Mouse (Mus musculus) E14TG2a.4 (cell line): ENCODE data around the gene Clca3a1.
"Not testable (repeated sequence)": the region's sequence is repeated elsewhere in the genome, so short reads cannot be mapped to it uniquely, and the experiment has no call there.

Source experiments
- H3K27me3 ChIP-seq: 2 replicates; pipeline ENCODE4 v1.6.1; 2014; ENCODE audit warnings: low read length, control low read depth; ENCODE audit not compliant: insufficient read depth
- H3K36me3 ChIP-seq: 2 replicates; pipeline ENCODE4 v1.6.1; 2014; ENCODE audit warnings: low read length, control low read depth; ENCODE audit not compliant: insufficient read depth
- H3K4me1 ChIP-seq: replicated peaks from 2 replicates; pipeline ENCODE4 v1.6.1; 2014; ENCODE audit warnings: low read depth, low read length, control low read depth
- H3K4me3 ChIP-seq: replicated peaks from 2 replicates; pipeline ENCODE4 v1.5.1; 2014; ENCODE audit warnings: mild to moderate bottlenecking, low read length
- H3K9me3 ChIP-seq: 2 replicates; pipeline ENCODE4 v1.6.1; 2014; ENCODE audit warnings: low read length, control low read depth
- CTCF ChIP-seq: conservative IDR thresholded peaks from 2 replicates; pipeline ENCODE4 v1.5.1; 2014; ENCODE audit warnings: low read length
- NANOG ChIP-seq: IDR thresholded peaks from 2 replicates; pipeline ENCODE4 v1.6.1; 2014; ENCODE audit warnings: borderline replicate concordance, low read length, mixed read lengths
- POU5F1 ChIP-seq: IDR thresholded peaks from 2 replicates; pipeline ENCODE4 v1.6.1; 2014; ENCODE audit warnings: low read length, borderline replicate concordance

Gene Clca3a1

DNA sequence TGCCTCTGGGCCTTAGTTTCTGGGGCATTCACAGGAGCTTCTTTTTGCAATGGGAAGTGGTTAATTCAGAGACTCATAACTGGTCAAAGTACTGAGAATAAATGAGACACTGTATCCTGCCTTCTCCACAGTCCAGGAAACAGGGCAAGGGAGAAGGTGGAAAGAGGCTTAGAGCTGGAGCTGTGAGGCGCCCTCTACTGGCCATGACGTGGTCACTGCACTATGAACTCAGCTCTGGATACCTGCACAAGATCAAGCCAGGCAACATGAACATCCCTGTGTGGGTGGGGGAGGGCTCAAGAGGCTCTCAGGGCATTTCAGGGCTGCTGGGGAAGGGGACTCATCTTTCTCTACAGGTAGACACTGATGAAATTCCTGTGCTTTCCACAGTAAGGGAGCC lies 7.7 kb downstream of the Clca3a1 start:
- TF ChIP-seq POU5F1 (no peak), CTCF (peak; percentile 60), NANOG (no peak)
- peaks cover 8% of the 10 kb centered on the region for H3K9me3 ChIP-seq
- no peaks in the 10 kb centered on the region for H3K36me3 ChIP-seq
- H3K27me3 ChIP-seq, result no peaks in the 10 kb centered on the region
- H3K4me3 ChIP-seq, result no peak overlapping the region
- H3K4me1 ChIP-seq, result no peaks in the 10 kb centered on the region

DNA sequence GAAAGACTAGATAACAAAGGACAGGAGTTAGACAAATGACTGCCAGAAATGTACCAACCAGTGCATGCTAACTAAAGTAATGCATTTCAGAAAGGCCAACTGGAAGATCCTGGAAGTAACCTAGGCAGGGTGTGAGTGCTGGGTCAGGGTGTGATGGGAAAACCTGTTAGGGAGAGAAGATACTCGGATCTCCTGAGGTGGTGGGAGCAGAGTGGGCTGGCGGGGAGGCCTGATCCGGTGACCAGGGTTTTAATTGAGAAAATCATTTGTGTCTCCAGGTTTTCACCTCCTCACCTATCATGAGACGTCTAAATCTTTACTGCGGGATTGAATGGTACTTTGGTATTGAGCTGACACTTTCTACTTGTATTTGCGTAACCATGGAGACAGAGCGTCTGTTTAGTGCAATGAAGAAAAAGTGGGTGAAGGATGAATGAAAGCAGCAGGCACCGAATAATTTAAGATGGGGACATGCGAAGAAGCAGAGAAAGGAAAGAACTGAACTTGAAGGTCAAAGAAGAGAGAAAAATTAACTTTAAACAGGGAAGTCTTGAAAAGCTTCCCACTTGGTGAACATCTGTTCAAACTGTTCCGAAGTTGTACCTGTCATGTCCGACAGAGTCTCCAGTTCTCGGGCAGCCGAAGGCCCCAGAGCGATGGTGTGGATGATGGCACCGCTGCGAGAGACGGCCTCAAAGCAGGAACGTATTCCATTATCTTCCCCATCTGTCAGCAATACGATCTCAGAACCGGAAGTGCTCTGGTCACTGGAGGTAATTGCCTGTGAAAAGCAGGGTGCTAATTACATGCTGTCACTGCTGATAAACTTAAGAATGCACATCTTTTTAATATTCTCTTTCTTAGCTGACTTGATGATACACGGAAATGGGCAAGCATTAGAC lies 11.5 kb downstream of the Clca3a1 start:
- H3K27me3 ChIP-seq, H3K4me3 ChIP-seq, H3K36me3 ChIP-seq, H3K4me1 ChIP-seq: not testable (repeated sequence)
- peaks cover 11% of the 10 kb centered on the region for H3K9me3 ChIP-seq

DNA sequence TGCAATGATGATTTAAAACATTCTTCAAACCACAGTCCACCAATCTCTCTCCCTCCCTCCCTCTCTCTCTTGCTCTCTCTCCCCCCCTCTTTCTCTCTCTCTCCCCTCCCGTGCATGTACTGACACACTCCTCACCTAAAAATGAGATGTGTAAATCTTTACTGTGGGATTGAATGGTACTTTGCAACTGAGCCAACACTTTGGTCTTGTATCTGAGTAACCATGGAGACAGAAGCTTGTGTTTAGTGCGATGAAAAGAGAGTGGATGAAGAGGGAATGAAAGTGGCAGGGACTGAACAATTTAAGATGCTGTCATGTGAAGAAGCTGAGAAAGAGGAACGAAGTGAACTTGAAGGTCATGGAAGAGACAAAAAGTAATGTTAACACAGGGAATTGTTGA lies 13.1 kb downstream of the Clca3a1 start:
- H3K27me3 ChIP-seq, H3K9me3 ChIP-seq, H3K4me3 ChIP-seq, H3K4me1 ChIP-seq, H3K36me3 ChIP-seq: not testable (repeated sequence)

DNA sequence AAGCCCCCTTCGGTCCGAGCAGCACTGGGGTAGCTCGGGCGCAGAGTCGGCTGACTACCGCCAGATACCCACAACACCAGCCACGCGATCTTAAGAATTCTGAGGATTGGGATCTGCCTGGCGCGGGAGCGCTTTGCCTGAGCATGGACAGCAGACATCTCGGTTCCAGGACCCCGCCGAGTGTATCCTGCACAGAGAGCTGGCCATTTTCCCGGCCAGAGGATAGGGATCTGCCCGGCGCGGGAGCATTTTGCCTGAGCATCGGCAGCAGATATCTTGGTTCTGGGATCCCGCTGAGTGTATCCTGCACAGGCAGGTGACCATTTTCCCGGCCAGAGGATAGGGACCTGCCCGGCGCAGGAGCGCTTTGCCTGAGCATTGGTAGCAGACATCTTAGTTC lies 22.4 kb downstream of the Clca3a1 start:
- H3K9me3 ChIP-seq, H3K4me1 ChIP-seq, H3K36me3 ChIP-seq, H3K27me3 ChIP-seq: not testable (repeated sequence)
- H3K4me3 ChIP-seq, result peak overlapping the region; percentile 79

DNA sequence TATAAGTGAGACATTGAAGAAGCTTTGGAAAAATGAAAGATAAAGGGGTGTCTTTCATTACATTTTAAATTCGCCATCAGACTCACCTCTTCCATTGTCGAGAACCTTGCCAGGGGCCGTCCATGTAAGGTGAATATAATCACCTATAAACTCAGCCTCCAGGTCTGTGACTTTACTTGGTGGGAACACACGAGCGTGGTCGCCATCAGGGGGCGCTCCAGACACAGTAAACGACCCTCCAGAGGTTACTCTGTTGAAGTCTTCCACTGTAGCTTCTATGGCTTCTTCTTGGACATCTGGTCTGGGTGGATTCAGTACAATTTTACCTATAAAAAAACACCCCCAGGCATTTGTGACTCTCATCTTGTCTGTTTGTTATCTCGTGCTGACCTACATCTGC lies 23.9 kb downstream of the Clca3a1 start:
- Histone ChIP-seq H3K36me3 (no peaks in the 10 kb centered on the region), H3K4me1 (no peaks in the 10 kb centered on the region), H3K4me3 (no peak overlapping the region), H3K9me3 (no peaks in the 10 kb centered on the region), H3K27me3 (no peaks in the 10 kb centered on the region)
- TF ChIP-seq POU5F1 (no peak), CTCF (peak; percentile 43), NANOG (no peak)

DNA sequence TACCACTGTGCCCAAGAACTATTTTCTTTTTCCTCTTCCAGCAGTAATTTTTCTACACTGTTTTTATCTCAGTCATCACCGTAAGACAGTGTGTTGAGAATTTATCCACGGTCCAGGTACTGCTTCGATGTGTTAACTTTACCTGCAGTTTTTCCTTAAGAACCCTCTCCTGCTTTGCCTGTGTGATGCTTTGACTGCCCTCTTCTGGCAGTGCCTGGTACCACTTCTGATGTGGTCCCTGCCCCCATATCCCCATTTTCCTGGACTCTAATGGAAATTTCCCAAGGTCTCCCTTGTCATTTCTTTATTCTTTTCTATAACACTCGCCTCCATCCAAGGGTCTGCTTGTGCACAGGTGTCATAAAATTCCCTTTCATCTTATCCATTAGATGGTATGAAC lies 37.3 kb downstream of the Clca3a1 start:
- H3K27me3 ChIP-seq, result no peaks in the 10 kb centered on the region
- peaks cover 14% of the 10 kb centered on the region for H3K4me1 ChIP-seq
- no peaks in the 10 kb centered on the region for H3K9me3 ChIP-seq
- H3K4me3 ChIP-seq, result no peak overlapping the region
- no peaks in the 10 kb centered on the region for H3K36me3 ChIP-seq
- TF ChIP-seq POU5F1 (no peak), NANOG (no peak), CTCF (peak; percentile 76)

DNA sequence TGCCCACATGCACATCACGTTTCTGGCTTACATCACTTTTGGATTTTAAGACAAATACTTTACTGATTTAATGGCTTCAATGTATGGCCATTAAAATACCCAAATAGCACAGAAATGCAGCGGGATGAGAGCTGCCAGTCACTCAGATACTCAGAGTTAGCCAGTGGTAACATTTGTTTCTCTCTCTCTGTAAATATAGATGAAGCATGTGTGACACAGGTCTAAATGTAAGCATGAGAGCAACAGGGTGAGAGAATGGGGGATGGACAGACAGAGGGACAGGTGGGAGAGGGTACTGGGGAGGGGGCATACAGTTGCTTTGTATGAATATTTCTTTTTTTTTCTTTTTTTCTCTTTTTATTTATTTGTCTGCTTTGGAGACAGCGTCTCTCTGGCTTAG lies 38.2 kb downstream of the Clca3a1 start:
- H3K9me3 ChIP-seq, H3K36me3 ChIP-seq: not testable (repeated sequence)

DNA sequence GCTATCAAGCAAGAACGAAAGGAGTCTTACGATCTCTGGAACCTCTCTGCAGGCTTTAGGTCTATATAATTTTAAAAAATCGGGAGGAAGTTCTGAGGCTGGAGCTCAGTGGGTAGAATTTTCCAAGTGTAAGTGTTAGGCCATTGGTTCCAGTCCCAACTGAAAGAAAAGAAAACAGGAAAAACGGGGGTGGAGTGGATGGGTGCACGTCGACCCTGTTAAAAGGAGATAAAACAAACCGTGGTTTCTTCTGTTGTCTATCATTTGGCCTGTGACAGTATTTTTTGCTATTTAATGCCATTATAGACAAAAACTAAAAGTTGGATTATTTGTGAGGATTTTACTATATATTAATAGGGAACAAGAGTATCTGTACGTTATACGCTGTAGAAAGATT lies 38.9 kb downstream of the Clca3a1 start:
- H3K27me3 ChIP-seq, result peaks cover 4% of the 10 kb centered on the region; the same call in 1 of the 2 replicates
- TF ChIP-seq NANOG (no peak), POU5F1 (no peak), CTCF (no peak)
- no peaks in the 10 kb centered on the region for H3K9me3 ChIP-seq
- no peak overlapping the region for H3K4me3 ChIP-seq
- H3K36me3 ChIP-seq, result no peaks in the 10 kb centered on the region
- H3K4me1 ChIP-seq, result peaks cover 15% of the 10 kb centered on the region

More for the DNA sequence above, 38.2 kb downstream of the Clca3a1 start:
- not testable (repeated sequence) for H3K27me3 ChIP-seq, H3K4me3 ChIP-seq
- peaks cover 15% of the 10 kb centered on the region for H3K4me1 ChIP-seq

DNA sequence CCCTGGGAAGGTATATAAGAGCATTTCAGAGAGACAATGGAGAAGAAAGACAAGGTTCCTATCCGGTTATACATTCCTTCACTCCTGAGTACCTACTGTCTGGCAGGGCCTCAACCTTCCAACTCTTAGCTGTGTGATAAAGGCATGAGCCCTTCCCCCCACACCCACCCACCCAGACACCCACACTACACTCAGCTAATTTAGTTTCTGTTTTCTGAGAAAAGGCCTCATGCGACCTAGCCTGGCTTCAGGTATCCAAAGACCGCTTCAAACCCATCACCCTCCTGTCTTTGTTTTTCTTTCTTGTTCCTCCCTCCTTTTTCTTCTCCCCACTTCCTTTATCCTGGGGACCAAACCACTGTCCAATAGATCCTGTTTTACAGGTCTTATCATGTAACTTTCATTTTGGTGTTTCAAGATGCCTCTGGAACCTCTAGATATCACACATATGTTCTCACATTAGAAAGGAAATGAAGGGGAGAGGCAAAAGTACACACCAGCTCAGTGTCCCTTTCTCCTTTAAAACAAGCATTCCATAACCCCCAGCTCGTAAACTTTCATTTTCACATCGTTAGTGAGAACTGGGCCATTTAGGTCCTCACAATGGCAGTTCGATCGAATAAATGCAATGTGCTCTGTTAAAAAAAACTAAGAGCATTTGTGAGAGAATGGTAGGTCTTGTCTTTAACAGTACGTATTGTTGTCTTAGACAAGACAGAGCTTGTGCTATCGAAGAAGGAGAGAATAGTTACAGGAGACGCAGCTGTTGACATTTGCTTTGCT lies 39.5 kb downstream of the Clca3a1 start:
- Histone ChIP-seq H3K27me3 (peaks cover 4% of the 10 kb centered on the region; the same call in 1 of the 2 replicates), H3K4me1 (peaks cover 15% of the 10 kb centered on the region), H3K4me3 (peak overlapping the region; percentile 90), H3K36me3 (no peaks in the 10 kb centered on the region), H3K9me3 (no peaks in the 10 kb centered on the region)
- TF ChIP-seq CTCF, result no peak
- TF ChIP-seq NANOG, result no peak
- no peak for TF ChIP-seq POU5F1
